Mouse (Mus musculus): ENCODE results near the gene Ncor2.
"Not testable (repeated sequence)": the region's sequence is repeated elsewhere in the genome, so short reads cannot be mapped to it uniquely, and the experiment has no call there.

The Ncor2 gene

DNA sequence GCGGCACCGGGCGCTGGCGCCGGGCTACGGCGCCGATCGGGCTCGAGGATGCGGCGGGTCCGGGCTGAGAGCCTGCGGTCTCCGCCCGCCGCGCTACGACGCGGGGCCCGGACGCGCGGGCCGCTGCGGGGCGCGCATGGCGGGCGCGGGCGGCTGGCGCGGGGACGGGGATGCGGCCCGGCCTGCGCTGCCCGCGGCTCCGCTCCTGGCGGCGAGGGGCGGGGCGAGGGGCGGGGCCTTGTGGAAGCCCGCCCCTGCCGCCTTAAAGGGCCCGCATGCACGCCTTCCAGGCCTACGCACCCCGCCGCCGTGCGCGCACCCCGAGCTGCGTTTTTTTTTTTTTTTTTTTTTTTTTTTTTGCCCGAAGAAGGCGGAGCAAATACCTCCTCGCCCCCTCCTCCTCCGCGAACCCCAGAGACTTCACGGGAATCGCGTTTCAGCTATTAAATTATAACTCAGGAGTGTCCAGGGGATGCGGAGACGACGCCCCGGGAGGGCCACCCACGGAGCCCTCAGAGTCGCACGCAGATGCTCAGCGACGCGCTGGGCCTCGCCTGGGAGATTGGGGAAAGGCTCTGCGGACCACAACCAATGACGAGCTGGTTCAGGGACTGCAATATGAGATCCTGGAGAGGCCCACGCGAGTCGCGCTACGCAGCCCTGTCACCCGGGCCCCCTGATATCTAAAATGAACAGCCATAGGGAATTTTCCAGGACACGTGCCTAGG lies at the start of gene Ncor2:
TSS of gene Ncor2 (minus strand) at position 213 of the 728 bp plus-strand sequence.
- in situ Hi-C loops (cut with MboI), result no loop called here

DNA sequence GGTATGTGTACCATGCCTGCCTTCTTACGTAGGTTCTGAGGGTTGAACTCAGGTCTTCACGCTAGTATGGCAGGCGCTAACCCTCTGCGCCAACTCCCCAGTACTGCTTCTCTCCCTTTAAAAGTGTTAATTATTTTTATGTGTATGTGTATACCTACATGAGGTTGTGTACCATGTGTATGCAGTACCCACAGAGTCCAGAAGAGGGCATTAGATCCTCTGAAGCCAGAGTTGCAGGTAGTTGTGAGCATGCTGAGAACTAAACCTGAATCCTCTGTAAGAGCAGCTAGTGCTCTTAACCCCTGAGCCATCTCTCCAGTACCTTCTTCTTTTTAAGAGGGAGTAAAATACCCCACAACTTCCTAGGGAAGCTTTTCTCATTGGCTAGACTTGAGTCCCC lies 48.7 kb upstream of the Ncor2 start:
- in situ Hi-C loops (cut with MboI), result no loop called here

DNA sequence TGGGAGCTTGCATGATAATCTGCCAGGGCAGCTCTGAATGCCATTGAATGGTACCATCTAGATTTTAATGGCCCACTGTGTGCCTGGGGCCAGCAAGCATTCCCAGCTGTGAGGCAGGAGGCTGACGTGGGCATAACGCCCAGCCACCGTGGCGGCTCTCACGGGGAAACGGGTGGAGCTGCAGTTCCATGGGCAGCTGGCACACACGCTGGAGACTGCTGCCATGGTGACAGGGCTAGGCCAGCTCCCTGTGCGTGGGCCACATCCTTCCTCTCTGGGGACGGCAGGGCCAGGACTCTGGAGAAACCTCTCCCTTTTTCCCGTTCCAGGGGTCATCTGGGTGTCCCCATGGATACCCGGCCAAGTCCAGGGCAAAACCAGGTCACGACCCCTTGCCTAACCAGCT lies 47.2 kb upstream of the Ncor2 start:
- in situ Hi-C loops (cut with MboI), result no loop called here

DNA sequence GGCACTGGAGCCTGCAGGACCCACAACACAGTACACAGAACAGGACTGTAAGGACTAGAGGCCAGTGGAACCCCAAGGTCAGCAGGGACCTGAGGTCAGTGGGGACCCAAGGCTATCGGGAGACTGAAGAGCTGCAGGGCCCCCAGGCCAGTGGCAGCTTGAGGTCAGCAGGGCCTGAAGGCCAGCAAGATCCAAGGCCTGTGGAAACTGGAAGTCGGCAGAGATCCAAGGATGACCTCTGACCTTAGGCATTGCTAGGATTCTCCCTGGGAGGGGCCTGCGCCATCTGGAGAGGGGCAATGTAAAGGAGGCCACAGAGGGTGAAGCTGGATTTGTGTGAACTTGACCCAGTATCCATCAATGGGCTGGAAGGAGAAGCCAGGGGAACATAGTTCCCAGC lies 45.9 kb upstream of the Ncor2 start:
- in situ Hi-C loops (cut with MboI), result no loop called here

DNA sequence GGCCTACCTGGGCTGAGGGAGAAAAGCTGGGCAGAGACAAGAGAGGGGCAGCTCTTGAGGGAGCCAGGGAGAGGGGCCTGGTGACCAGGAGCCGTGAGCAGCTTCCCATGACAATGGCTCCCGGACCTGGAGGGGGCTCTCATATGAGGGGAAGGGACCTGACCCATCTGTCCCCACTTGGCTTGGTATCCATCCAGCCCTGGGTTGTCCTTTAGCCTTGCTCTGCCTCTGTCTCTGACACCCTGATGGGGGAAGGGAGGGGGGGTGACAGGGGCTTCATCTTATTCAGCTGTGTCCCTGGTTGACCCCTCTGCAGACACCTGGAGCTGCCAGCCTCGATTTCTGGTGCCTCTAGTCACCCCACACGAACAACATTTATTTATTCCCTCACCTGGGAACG lies 44.9 kb upstream of the Ncor2 start:
- in situ Hi-C loops (cut with MboI), result no loop called here

DNA sequence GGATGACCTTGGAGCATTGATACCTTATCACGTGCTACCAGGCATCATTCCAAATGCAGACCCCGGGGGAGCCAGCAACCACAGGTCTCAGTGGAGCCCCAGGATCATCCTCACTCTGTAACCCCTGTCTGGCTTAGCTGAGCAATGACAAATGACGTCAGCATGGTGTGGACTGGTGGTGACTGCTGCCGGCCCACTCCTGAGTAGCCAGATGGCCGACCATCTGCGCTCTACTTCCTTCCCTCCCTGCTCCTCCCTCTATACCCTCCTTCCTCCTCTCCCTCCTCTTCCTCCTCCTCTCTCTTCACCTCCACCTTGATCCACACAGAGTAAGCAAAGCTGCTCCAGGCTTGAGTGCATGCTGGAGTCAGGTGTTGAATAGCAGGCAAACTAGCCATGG lies 43.7 kb upstream of the Ncor2 start:
- in situ Hi-C loops (cut with MboI), result no loop called here

DNA sequence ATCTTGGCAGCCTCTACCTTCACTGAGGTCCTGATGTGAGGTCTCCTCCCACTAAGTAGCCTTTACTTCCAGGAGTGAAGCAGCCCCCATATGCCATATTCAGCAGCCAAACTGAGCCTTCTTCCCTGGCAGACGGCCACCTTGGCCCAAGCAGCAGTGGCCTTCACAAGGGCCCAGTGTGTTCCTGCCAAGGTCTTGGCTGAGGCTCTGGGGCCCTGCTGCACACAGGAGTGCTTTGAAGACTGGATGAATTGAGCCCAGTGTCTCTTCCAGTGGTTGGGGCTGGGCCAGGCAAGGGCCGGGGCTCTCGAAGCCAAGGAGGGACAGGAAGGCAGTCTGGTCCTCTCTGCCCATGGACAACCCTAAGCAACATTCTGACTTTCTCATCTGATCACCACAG lies 42.8 kb upstream of the Ncor2 start:
- in situ Hi-C loops (cut with MboI), result no loop called here

DNA sequence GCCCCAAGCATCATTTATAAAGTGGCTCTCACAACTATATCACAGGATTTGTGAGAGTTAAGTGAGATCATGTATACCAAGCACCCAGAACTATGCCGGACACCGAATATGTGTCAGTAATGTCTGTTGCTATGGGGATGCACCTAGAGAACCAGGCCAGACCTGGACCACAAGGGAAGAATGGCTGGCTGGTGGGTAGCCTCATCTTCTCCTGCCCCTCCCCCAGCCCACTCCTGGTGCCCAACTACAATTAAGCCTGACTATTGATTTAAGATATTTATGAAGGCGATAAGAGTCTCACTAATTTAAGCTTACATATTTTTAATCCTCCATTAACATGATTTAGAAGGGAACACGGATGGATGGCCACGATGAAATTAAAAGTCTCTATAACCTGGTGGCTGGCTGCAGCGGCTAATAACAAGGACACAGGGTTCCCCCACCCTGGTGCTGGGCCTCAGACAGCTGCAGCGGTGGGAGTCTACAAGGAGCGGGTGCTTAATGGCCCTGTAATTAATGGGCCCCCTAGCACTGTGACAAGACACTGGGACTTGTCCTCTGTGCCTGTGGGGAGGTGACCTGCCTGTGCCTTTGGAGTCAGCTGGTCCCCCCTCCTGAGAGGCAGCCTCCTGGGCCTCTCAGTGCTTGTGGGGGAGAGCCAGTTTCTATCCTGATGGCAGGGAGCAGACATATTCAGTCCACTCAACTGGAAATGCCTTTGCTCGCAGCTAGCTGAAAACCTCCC lies 38.6 kb upstream of the Ncor2 start:
- in situ Hi-C loops (cut with MboI), result no loop called here

DNA sequence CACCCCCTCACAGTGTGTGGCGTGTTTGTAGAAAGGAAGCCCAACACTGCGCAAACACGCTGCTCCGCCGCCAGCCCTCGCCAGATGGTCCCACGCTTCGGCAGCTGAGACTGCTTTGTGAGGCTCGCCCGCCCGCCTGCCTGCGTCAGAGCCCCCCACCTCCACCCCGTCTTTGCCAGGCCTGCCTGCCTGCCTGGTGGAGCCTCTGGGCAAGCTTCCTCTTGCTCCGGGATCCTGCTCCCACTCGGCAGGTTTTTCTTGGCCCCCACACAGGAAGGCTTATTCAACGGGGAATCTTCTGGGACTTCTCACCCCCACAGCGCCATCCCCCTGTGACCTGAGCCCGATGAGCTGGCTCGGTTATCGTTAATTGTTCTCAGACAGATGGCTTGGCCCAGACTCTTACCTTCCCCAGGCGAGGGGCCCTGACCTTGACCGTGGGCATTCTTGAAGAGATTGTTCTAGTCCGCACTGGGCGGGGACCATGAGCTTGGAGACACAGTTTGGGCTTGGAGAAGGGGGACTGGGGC lies 37.0 kb upstream of the Ncor2 start:
- in situ Hi-C loops (cut with MboI), result no loop called here

DNA sequence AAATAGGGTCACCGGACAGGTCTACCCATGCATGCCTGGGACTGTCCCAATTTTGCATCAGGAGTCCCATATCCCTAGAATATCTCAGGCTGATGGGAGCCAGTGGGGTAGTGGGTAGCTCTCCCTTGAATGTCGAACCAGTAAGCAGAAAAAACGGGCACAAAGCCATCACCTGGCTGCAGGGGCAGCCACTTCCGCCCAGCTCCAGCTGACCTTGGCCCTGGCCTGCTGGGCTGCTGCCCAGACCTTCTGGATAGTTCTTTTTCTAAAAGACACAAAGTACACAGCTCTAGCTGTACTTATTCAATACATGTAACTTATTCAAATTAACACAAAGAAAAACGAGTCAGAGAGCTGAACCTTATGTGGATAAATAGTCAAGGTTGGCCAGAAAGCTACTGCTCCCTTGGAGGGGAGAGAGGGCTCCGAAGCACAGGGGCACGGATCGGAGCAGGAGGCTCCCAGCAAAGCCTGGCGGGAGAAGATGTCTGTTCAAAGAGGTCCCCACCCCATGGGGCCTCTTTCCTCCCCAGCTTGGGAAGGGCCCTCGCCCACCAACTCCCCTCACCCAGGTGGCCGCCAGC lies 36.4 kb upstream of the Ncor2 start:
- in situ Hi-C loops (cut with MboI), result no loop called here

DNA sequence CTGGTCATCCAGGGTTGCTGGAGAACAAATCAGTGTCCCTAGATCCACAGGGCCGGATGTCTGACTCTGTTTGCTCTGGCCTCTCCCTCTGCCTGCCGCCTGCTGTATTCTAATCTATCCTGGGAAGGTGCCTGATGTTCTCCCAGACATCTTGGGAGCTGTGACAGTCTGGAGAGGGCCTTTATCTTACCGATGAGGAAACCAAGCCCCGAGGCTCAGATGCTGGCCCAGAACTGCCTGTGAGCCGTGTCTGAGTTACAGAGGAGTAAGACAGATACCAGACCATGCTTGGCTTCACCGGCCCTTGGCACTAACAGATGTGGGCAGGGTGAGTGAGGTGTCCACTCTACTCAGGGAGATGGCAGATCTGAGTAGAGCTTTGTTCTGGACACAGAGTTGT lies 35.0 kb upstream of the Ncor2 start:
- in situ Hi-C loops (cut with MboI), result no loop called here

DNA sequence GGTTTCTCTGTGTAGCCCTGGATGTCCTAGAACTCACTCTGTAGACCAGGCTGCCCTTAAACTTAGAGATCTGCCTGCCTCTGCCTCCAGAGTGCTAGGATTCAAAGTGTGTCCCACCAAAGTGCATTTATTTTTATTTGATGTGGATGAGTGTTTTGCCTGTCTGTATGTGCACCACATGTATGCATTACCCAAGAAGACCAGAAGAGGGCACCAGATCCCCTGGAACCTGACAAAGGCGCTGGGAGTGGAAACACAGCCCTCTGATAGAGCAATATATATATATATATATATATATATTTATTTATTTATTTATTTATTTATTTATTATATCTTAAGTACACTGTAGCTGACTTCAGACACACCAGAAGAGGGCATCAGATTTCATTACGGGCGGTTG lies 25.9 kb upstream of the Ncor2 start:
- in situ Hi-C loops (cut with MboI), result not testable (repeated sequence)

DNA sequence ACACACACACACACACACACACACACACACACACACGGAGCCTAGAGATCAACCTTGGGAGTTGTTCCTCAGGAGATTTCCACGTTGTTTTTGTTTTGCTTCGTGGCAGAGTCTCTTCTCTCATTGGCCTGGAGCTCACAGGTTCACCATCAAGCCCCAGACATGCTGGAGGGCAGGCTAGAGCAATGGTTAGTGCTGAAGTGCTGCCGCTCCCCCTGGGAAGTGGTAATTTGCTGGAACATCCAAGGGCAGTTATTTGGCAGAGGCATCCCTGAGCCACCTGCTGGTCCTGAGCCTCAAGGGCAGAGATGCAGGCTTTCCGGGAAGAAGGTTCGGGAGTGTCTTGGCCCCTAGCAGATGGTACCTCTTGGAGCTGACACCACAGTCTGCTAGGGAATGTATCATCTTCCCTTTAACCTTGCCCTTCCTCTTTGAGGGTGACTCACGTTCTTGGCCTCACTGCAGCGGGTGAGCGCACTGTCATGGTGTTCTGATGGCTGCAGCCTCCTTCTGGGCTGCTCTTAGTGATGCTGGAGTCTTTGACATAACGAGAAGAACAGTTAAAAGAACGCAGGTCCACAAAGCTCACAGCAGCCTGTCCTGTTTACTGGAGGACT lies 25.3 kb upstream of the Ncor2 start:
- in situ Hi-C loops (cut with MboI), result no loop called here

DNA sequence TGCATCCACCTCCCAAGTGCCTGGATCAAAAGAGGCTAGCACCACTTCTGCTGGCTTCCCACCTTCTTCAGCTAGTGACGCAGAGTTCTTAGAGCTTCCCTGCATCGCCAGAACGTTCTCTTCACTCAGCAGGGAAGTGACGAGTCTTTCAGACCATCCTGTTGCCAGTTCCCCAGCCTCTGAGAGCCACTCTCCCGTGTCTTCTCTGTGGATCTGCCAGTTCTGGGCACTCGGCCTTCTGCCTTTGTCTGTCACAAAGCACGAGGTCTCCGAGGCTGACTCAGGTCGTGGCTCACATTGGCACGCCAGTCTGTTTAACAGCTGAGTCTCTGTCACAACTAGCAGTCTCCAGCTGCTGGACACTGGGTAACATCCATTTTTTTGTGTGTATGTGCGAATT lies 24.7 kb upstream of the Ncor2 start:
- in situ Hi-C loops (cut with MboI), result no loop called here

DNA sequence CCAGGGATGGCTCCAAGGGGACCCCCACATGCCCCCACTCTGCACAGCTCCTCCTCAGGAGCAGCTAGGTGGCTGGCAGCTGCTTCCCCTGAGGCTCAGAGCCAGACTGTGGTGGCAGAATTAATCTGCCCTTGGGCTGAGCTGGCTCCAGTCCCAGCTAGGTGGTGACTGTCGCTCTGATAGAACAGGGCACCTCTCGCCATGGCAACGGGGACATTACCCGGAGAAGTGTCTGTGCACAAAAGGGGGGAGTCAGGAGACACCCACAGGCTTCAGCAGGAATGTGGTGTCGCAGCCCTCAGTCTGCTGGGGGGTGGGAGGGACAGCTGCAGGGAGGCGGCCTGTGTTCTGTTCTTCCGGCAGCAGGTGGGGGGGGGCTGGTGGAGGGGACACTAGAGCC lies 24.1 kb upstream of the Ncor2 start:
- in situ Hi-C loops (cut with MboI), result no loop called here

DNA sequence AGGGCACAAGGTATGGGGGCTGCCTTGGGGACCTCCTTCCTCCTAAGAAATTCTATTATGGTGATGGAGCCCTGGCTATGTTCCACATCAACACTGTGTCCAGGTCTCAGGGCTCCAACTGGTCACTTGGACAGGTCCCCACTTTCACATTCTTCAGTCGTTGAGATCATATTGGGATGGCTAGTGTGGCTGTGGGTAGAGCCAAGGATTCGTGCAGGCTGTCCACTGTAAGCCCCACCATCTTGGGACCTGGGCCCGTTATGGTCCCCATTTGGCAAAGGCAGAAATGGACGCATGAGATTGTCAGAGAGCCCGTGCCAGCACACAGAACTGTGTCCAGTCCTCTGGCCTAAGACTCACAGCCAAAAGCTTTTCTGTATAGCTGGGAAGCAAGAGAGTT lies 23.1 kb upstream of the Ncor2 start:
- in situ Hi-C loops (cut with MboI), result no loop called here

DNA sequence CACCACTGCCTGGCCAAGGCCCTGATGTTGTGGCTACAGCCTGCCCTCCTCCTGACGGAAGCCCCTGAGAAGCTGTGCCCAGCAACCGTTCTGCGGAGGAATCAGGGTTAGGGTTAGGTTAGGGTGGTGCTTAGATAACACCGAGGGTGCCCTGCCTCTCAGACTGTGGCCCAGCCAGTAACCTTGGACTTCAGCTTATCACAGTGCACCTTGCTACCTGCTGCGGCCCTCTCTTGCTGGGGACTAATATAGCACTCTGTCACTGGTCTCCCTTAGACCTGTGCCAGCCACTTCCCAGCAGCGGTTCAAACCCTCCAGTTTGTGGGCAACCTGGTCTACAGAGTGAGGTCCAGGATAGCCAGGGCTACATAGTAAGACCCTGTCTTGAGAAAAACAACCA lies 20.1 kb upstream of the Ncor2 start:
- in situ Hi-C loops (cut with MboI), result no loop called here

DNA sequence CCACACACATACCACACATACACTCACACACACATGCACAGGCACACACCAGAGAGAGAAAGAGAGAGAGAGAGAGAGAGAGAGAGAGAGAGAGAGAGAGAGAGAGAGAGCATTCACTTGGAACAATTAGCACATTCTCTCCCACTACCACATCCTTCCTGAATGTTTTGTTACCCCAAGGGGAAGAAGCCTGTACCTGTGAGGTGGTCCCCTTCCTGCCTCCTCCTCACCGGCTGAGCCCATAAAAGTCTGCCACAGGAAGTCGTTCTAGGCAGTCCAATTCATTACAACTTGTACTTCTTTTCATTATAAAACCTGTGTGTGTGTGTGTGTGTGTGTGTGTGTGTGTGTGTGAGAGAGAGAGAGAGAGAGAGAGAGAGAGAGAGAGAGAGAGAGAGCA lies 18.3 kb upstream of the Ncor2 start:
- in situ Hi-C loops (cut with MboI), result not testable (repeated sequence)

DNA sequence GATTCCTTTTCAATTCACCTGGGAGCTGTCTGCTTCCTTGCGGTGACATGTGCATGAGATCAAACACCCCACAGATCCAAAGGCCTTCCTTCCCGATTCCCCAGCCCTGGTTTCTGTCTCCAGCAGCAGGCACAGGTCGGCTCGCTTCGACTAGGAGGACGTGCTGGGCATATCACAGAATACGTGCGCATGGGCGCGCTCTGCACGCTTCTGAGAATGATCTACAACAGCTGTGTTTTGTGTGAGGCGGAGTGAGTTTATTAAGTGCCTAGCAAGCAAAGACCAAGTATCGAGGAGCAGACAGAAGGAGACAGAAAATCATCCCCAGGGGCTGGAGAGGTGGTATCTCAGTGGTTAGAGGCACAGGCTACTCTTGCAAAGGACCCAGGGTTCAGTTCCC lies 17.0 kb upstream of the Ncor2 start:
- in situ Hi-C loops (cut with MboI), result no loop called here

DNA sequence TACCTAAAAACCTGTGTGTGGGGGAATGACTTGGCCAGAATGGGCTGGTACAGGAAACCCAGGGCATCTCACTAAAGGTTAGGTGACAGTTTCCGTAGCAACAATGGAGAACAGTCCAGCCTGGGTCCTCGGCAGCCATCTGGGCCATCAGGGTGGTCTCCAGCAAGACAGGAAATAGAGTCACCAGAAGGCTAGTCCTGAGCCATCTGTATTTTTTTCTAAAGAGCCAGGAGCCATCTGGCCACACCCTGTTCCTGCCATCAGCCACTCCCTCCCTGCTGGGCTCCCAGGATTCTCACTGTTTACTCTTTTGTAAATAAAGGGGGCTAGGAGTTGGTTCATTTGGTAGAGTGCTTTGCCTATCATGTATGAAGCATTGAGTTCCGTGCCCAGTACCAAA lies 16.1 kb upstream of the Ncor2 start:
- in situ Hi-C loops (cut with MboI), result no loop called here

DNA sequence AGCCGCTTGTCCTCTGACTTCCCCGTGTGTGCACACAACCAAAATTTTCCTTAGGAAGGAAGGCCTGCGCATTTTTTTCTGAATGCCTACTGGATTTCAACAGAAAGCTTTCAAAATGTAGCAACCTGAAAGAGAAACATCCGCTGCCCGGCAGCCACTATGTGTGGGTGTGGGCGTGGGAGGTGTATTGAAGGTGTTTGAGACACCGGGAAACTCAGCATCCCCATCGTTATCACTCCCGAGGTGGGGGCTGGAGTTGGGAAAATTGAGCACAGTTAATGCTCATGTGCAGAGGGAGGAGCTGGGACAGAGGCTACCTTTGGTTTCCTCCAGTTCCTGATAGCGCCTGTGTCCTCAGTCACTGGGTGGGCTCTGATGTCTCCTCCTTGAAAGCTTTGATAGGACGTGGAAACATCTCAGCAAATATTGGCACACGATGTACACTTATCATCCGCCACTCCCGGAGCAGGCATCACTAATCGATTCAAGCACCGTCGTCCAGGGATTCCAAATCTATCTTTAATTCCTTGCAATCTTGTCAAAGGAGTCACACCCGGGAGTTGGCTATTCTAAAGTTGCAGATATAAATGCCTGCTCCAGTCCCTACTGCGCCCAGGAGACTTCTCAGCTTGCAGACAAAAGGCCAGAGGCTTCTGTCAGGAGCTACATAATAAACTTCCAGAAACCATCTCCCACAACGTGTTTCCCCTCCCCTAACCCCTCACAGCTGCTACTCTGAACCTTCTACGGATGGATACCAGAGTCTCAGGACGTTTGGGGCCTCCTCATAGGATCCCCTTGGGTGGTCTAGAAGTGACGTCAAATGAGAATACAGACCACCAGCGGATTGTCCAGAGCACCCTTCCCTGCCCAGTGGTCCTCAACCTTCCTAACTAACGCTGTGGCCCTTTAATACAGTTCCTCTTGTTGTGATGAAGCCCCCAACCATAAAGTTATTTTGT lies 14.7 kb upstream of the Ncor2 start:
- in situ Hi-C loops (cut with MboI), result no loop called here

Data from mature B cell (primary cell).